Mouse (Mus musculus) right cerebral cortex, adult 2 months (tissue): Measurements from ENCODE around the gene Rhcg.

Experiments used
- DNase-seq, 2 experiments: peaks; one replicate each; pipeline ENCODE4 v3.0.0; 2021 to 2022; ENCODE audit warnings: low spot score in 2 of 2

Gene Rhcg

DNA sequence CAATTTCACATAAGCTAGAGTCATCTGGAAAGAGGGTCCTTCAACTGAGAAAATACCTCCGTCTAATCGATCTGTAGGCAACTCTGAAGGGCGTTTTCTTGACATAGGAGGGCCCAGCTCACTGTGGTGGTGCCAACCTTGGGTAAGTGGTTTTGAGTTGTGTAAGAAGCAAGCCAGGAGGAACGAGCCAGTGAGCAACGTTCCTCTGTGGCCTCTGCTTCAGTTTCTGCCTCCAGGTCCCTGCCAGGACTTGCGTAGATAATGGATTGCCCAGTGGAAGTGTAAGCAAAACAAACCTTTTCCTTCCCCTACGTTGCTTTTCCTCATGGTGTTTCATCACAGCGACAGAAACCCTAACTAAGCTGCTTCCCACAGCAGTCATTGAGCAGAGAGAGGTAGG, 15.5 kb downstream of the Rhcg start:
- DNase-seq, result no peak

DNA sequence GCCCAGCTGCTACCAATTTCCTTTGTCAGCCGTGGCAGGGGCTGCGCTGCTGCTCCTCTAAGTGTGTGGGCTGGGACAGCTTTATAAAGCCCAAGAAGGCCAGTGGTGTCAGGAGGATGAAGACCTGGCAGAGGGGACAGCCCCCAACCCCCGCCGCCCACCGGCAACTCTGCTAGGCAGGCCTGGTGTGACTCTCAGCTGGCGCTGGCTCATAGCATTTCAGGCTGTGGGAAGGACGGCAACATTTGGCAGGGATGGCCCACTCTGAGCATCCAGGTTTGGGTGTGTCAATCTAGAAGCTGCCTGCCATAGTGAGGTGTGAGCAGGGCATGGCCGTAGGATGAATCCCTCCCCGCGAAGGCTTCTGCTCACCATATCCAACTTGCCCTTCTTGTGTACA, 17.3 kb downstream of the Rhcg start:
- peak in 1 of 2 experiments; percentile 31 for DNase-seq

DNA sequence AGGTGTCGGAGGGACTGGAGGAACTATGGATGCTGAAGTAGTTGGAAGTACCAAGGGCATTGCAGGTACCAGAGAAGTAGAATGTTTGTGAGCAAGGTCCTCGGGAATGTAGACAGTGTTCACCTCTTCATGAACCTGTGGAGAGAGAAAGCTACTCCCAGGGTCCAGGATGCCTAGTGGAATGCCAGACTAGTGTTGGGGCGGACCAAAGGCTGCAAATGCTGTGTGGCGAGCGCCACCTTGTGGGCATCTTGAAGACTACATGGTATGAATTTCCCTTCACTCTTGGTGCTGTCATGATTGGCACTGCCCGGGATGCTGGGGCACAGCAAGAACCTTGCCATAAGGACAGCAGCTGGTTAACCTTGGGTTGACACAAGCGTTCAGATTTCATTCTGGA, 22.6 kb downstream of the Rhcg start:
- DNase-seq, result peak; percentile 84 to 90

DNA sequence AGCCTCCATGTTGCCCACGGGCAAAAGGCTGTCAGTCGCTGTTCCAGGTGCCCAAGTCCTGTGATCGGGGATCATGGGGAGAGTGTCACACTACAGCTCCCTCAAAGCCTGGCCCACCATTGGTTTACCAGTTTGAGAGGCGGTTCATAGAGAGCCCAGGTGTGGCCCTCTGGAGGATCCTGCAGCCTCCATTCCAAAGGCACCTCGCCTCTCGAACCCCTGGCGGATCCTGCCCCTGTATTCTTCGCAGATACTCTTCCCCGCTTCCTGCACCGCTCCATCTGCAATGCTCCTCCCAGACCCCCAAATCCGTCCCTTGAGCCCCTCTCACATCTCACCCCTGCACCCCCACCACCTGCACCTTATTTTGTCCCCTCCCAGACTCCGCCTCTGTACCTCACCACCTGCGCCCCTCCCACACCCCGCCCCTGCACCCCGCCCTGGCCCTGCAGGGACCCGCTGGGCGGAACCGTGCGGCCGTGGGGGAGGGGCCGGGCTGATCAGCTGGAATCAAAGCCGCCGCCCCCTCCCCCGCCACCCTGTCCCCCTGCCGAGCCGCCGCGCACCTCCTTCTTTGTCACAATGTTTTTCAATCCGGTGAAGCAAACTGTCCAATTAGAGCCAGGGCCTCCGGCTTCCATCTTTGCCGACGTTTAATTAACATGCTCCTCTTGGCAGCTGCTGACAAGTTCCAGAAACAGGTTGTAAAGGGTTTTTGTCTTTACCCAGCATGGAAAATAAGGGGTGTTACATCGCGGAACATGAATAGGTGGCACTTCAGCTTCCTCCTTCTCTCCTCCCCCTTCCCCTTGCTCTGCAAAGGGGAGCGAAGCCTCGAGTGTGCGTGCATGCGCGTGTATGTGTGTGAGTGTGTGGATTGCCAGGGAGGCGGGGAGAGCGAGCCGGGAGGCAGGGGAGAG, 25.4 kb downstream of the Rhcg start:
- DNase-seq, result peak; percentile 82

DNA sequence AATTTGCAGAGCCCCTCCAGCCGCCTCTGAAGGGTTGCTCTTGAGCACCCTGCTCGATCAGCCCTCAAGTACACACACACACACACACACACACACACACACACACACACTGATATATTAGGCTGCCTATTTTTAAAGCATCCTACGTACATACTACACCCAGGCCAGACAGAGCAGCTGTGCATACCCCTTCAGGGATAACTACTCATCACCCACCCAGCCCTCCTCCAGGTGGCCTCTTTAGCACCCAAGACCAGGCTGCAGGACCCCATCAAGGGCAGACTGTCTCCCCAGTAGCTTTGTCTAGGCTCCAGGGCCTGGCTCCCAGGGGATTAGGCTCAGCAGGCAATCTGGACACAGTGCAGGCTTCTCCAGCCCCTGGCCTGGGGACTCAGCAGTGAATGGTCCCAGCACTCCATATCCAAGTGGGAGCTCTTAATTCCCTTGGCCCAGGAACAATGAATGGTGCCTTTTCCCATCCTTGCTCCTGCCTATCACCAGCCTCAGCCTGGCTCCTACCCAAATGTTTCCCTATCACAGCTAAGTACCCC, 26.8 kb downstream of the Rhcg start:
- DNase-seq, result no peak

DNA sequence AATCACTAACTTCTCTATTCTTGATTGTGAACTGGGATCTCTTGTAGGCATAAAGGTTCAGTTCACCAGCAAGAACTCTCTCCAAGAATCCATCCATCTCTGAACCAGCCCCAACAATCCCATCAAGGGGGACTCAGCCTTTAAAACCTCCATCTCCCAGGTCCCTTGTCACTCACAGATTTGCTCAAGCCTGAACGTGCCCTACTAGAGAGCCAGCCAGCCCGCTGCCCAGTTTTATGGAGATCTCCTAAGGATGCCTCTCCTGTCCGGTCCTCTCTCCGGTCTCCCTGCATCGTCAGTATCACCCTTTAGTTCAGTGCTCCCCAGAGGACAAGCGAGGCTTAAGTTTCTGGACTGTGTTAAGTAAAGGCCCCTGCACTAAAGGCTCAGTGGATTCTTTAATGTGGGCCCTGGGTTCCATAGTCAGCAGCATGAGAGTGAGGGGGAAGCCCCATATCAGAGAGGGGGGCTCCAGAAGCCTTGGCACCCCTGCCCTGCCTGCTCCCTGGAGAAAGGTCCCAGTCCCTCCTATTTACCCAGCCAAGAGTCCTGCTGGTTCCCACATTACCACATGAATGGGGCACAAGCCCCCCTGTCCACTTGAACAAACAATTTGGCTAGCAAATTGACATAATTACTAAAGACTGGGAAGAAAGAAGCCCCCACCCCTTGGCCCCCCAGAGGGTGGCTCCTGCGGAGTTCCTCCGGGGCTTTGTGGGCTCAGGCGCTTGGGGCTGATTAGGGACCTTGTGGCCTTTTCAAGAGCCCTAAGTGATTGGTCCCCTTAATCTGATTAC, 27.5 kb downstream of the Rhcg start:
- DNase-seq, result no peak

DNA sequence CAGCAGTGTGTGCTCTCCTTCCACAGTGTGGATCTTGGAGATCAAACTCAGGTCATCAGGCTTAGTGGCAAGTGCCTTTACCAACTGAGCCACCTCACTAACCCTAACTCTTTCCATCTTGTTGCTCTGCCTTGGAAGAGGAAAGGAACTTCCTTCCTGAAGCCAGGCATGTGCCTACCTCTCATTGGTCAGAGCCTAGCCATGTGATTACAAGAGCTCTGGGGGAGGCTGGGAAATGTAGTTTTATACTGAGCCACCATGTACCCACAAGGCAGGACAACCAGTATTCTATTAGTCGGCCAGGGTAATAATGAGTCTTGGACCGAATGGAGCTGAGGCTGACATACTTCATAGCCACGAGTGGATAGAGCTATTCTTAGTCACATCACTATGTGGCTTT, 29.2 kb downstream of the Rhcg start:
- DNase-seq, result no peak

DNA sequence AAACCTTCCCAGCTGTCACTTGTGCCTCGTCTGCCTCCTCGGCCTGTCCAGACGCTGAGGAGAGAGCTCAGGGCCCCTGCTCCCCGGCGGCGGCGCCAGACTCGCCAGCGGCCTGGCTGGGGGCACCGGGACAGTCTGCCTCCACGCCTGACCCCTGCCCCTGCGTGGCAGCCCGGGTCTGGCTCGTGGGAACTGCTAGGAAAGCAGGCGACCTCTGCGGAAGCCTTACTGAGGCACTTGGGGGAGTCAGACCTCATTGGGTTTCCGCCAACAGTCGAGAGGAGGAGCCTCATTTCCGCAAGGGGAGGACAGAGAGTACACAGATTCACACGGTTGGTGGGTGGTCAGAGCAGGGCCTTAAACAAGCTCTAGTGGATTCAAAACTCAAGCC, 38.6 kb downstream of the Rhcg start:
- no peak for DNase-seq

DNA sequence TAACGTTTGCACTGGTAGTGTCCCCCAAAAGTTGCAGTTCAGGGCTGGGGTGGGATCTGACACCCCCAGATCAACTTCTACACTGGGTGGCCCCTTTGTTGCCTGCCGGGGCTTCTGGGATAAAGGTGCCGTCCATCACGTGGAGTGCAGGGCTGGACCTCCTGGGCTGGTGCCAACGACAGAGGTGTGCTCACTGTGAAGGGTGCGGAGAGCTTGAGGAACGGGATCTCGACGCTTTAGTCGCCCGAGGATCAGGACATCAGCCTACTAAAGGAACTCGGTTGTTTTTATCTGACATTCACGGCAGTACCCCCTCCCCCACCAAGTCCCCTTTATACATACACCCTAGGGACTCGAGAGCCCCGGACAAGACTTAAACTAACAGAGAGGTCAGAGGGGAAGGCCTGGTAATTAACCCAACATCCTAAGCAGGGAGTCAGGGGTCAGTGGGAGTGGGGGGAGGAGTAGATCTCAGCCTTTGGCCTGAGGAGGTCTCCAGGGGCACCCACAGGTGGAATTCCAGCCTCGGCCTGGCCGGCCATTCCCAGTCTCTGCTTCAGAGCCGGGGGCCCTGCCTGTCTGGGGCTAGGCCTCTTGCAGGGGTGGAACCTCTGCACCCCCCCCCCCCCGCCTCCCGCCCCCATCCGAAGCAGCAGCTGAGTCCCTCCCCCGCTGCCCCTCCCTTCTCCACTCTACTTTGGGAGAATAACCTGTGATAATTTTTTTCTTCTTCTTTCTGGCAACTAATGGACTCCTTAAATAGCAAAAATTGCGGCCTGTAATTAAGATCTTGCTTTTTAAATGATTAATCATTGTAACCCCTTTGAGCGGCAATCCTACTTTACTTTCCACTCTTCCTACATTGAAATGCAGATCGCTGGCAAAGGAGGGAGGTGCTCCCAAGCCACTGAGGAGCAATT, 39.3 kb downstream of the Rhcg start:
- DNase-seq, result no peak

DNA sequence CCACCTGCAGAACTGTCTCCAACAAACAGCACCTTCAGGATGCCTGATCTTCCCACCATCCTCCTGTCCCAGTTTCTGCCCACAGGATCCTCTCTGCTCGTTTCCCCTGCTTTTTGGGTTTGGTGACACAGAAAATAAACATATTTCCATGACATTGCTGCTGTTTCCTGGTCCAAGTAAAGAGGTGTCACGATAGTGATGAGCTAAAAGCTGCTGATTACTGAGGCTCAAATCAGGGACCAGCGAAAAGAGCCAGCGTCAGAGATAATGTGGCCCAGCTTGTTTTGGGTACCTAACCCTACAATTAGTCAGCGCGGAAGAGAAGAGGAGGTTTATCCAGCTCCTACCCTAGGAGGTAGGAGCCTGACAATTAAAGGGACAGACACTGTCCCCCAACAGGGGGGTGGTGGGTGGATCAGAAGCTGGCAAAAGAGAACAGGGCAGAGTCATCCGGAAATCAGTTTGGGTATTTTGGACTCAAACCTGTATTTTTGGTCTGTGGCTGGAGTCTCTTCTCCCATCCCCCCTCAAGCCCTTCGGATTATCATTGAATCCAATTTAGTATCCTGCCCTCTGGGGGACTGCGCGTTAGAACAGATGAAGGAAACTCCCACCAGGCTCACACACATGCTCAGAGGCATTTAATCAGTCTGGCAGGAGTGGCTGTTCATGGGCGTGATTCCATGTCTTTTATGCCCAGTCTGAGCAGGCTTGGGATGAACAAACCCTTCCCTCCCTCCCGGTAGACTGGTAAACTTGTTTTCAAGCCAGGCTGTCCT, 40.2 kb downstream of the Rhcg start:
- DNase-seq, result peak; percentile 48 to 72

DNA sequence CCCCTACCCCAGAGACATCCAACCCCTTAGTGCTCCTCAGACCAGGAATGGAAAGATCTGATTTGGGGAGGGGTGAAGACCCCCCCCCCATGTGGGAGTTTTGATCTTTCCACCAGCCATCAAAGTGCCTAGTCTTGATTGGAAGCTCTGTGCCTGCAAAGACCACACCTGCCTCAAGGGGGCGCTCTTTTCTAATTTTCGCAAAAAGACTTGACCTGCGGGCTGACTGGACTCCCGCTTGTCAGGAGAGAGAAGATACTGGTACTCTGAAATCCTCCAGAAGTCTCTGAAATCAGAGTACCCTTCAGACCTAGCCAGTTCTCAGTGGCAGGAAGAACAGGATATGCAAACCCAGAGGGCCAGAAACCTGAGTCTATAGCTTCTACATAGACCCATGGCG, 40.8 kb downstream of the Rhcg start:
- DNase-seq, result peak; percentile 55 to 66

DNA sequence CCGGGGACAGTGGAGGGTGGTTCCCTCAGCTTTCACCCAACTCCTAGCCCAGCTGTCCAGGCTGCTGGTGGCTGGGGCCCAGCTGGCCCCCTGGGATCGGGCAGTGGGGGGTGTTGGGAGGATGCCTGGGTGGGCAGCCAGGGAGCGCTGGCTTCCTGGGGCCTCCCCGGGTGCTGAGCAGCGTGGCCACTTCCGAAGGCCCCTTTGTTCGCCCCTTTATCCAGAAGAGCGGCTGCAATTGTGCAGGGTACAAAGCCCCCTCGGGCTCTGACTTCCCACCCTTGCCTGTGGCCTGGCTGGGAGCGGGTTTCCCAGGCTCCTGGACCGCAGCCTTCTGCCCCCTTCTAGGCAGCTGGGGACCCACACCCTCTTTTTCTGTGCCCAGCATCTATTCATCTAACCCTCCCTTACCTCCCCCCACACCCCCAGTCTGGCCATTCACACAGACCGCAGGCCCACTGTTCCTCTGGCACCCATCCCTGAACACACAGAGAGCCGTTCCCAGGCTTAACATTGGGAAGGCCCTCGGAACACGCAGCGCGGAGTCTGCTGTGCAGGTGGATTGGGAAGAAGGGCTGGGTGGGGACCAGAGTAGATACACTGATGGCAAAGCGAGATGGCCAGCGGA, 45.2 kb downstream of the Rhcg start:
- DNase-seq, result no peak

DNA sequence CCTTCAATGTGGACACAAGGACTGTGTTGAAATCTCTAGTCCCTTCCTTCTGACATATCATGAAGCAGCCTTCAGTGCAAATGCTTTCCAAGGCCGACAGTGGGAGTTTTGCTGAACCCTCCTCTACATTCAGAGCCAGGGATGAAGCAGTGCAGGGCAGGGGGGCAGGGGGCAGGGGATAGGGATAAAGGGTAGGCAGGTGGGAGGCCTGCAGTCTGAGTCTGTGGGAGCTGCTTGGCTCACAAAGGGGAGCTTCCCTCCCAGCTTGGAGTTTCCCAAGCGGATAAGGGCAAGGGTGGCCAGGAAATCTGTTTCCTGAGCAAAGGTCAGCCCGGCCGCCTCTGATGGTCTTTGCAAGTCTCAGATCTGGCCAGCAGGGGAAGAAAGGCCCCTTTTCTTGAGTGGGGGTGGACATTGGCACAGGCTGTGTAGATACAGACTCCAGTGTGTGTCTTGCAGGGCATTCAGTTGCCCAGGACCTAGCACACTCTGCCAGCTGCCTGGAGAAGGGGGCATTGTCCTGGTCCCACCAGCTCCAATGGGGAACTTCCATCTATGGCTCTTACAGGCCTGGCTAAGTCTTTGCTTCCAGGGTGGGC, 48.4 kb downstream of the Rhcg start:
- DNase-seq, result no peak

DNA sequence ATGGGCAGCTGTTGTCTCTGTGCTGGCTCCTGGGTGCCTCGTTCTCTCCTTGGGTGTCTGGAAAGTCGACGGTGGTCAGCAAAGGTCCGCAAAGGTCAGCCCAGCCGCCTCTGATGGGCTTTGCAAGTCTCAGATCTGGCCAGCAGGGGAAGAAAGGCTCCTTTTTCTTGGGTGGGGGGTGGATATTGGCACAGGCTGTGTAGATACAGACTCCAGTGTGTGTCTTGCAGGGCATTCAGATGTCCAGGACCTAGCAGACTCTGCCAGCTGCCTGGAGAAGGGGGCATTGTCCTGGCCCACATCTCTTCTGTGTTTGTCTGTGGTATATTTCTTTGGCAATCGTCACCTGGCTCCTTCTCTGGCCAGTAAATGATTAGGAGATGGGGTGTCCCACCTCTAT, 49.2 kb downstream of the Rhcg start:
- no peak for DNase-seq

DNA sequence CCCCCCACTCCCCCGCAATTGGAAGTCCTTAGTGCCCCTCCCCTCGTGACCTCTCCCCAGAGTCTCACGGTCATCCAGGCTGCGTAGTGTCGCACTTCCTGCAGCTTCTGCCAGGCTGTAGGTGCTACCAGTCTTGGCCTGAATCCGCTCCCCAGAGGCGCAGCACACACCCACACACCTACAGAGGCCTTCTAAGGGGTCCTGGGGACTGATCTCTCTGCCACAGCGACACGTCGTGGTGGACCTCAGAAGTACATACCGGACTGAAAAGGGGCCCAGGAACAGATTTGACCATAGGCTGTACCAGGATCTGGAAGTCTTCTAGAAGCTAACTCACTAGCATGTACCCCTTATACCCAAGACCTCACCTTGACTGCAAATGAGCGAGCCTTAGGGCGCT, 53.8 kb downstream of the Rhcg start:
- no peak for DNase-seq

DNA sequence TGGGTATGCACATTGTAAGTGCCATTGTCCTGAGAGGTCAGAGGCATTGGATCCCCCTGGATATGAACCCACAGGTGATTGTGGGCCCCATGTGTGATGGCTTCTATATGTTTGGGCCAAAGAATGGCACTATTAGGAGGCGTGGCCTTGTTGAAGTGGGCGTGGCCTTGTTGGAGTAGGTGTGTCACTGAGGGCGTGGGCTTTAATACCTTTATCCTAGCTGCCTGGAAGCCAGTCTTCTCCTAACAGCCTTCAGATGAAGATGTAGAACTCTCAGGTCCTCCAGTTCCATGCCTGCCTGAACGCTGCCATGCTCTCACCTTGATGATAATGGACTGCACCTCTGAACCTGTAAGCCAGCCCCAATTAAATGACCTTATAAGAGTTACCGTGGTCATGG, 55.1 kb downstream of the Rhcg start:
- no peak for DNase-seq

DNA sequence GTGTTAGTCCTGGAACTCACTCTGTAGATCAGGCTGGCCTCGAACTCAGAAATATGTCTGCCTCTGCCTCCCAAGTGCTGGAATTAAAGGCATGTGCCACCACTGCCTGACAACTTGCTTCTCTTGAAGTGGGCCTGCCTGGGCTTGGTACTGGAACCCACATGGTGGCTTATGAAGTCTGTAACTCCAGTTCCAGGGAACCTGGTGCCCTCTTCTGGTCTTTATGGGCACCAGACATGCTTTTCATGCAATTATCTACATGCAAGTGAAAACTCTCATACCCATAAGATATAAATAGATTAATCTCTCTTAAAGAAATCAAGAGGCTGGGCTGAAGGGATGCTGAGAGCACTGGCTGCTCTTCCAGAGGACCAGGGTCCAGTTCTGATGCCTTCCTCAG, 58.8 kb downstream of the Rhcg start:
- peak in 1 of 2 experiments; percentile 26 for DNase-seq

DNA sequence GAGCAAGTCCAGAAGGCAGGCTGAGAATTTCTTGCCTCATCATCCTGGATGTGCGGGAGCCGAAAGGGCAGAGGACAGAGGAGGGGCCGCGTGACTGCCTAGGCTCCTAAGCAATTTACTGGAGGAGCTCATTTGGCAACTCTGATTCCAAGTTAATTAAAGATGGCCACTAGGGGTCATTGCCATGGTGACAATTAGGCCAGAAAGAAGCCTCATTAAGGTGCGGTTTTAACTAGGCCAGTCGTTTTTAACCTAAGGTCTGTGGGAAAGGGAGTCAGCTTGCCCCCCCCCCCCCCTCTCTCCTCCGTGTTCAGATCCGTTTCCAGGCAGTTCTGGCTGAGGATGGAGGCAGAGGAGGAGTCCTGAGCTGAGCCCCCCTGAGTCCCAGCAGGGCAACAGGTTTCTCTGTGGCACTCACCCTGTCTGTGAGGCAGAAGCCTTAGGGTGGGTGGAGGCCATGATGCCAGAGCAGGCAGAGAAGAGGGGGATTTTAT, 59.7 kb downstream of the Rhcg start:
- no peak for DNase-seq

DNA sequence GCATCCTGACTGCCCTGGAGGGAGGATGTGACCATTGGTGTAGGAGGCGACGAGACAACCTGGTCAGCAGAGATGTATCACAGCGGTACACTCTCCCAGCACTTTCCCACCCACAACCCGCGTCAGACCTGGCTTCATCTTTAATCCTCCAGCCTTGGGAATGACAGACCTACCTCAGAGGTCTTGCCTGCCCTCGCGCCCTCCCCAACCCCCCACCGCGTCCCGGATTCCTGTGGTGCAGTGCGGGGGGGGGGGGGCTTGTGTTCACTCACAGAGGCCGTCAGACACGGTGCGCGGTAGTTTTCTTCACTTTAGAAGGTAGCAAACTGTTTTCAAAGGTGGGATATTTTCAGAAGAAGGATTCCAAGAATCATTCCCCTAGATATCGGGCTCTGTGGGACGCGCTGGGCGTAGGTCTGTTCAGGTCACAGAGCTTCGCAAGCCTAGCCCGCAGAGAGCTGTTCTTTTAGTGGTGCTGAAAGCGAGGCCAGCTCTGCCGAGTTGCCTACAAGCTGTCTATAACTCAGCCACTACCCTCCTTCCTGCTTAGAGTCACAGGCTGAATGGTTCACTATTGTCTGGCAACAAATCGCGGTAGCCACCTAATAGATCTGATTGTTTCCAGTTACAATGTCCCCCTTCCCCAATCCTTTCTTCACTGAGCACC, 62.0 kb downstream of the Rhcg start:
- DNase-seq, result no peak
